Mouse (Mus musculus) G1E (cell line): Measurements from ENCODE around the gene Gm4131. TPM values are rescaled to one million over a fixed set of nuclear protein-coding genes. Genes with fewer than 3 reads are reported as not detected.
"Not testable (repeated sequence)": the region's sequence is repeated elsewhere in the genome, so short reads cannot be mapped to it uniquely, and the experiment has no call there.

Experiments used
- ATAC-seq: 2 replicates; pipeline ENCODE4 v1.8.0; 2016; ENCODE audit warnings: mild to moderate bottlenecking; ENCODE audit not compliant: insufficient number of reproducible peaks, poor library complexity, low FRiP score, severe bottlenecking; ENCODE audit errors: extremely low read depth
- DNase-seq: peaks from one replicate; pipeline ENCODE4 v3.0.0; 2012; ENCODE audit warnings: low spot score
- H3K27me3 ChIP-seq: 2 replicates; pipeline ENCODE4 v1.6.1; 2012; ENCODE audit warnings: mild to moderate bottlenecking, low read length, inconsistent platforms; ENCODE audit not compliant: insufficient read depth
- H3K36me3 ChIP-seq: replicated peaks from 2 replicates; pipeline ENCODE3; 2012; ENCODE audit warnings: mild to moderate bottlenecking, inconsistent platforms
- H3K4me1 ChIP-seq: 2 replicates; pipeline ENCODE4 v1.6.1; 2012; ENCODE audit warnings: low read depth, low read length, inconsistent platforms, mixed read lengths; ENCODE audit not compliant: insufficient read depth
- H3K4me3 ChIP-seq: 2 replicates; pipeline ENCODE4 v1.5.1; 2012; ENCODE audit warnings: low read depth, mild to moderate bottlenecking, inconsistent platforms, low read length, moderate library complexity, mixed read lengths
- H3K9me3 ChIP-seq: replicated peaks from 2 replicates; pipeline ENCODE4 v1.6.1; 2012; ENCODE audit warnings: inconsistent platforms
- CTCF ChIP-seq: IDR thresholded peaks from 2 replicates; pipeline ENCODE4 v1.5.1; 2012; ENCODE audit warnings: low read depth, low read length, inconsistent platforms, mixed read lengths
- GATA1 ChIP-seq: IDR thresholded peaks from 2 replicates; pipeline ENCODE4 v1.6.1; 2012; ENCODE audit warnings: borderline replicate concordance, low read length, inconsistent platforms, mixed read lengths
- GATA2 ChIP-seq: IDR thresholded peaks from 2 replicates; pipeline ENCODE4 v1.6.1; 2012; ENCODE audit warnings: low read depth, low read length, inconsistent platforms, borderline replicate concordance
- POLR2AphosphoS5 ChIP-seq: IDR thresholded peaks from 2 replicates; pipeline ENCODE4 v1.6.1; 2012; ENCODE audit warnings: low read depth, low read length, inconsistent platforms; ENCODE audit not compliant: insufficient replicate concordance
- TAL1 ChIP-seq: conservative IDR thresholded peaks from 2 replicates; pipeline ENCODE4 v1.6.1; 2012; ENCODE audit warnings: low read depth, low read length, inconsistent platforms, mixed read lengths
- polyA plus RNA-seq: library from polyadenylated mRNA; stranded (reverse); fragments of >175 nt; gene quantifications from 2 replicates; pipeline ENCODE4 v1.2.3, GENCODE M21; 2012
- total RNA-seq, 2 experiments: library from RNA; stranded (forward) in 1 of 2; stranded (reverse) in 1 of 2; fragments of 200-1000 nt in 1 of 2; fragments of >200 nt in 1 of 2; fragmentation: Nextera tagmentation in 1 of 2; gene quantifications; 2 replicates each; pipeline ENCODE4 v1.2.3; 2014 to 2017

Gm4131 gene
- not detected in 2 replicates for total RNA-seq (2014; fragmentation: Nextera tagmentation)
- total RNA-seq (2017), result not detected in 2 replicates
- polyA plus RNA-seq, result not detected in 2 replicates

GRCm38 (mm10) chr14:62566821-62567220 lies at the start of gene Gm4131:
Gm4131 (minus strand) TSS chr14:62566921.
- H3K27me3 ChIP-seq, H3K4me3 ChIP-seq, H3K36me3 ChIP-seq, ATAC-seq, DNase-seq, H3K9me3 ChIP-seq, H3K4me1 ChIP-seq: not testable (repeated sequence)

DNA sequence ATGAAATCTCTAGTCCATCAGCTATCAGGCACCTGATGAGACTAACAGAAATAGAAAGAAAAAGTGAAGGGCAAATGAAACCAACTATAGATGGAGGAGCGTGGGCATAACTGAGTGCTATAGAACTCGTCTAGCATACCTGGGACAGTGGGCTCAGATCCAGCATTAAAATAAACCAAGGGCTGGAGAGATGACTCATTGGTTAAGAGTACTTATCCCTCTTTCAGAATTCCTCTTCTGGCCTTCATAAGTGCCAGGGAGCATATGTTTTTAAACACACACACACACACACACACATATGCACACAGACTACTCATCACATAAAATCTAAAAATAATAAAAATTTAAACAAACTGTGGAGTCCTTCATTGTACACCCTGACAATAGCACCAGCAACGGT lies 43.2 kb upstream of the Gm4131 start:
- peaks cover 6% of the 10 kb centered on the region; the same call in 1 of the 2 replicates for H3K27me3 ChIP-seq
- no peak for TF ChIP-seq TAL1
- no peak for TF ChIP-seq CTCF
- TF ChIP-seq GATA2, result no peak
- TF ChIP-seq GATA1, result no peak
- no peak for TF ChIP-seq POLR2AphosphoS5
- no peaks in the 10 kb centered on the region for H3K36me3 ChIP-seq
- H3K9me3 ChIP-seq, result no peaks in the 10 kb centered on the region
- no peak overlapping the region for H3K4me3 ChIP-seq
- no peaks in the 10 kb centered on the region for H3K4me1 ChIP-seq
- ATAC-seq (no peak), DNase-seq (no peak)

DNA sequence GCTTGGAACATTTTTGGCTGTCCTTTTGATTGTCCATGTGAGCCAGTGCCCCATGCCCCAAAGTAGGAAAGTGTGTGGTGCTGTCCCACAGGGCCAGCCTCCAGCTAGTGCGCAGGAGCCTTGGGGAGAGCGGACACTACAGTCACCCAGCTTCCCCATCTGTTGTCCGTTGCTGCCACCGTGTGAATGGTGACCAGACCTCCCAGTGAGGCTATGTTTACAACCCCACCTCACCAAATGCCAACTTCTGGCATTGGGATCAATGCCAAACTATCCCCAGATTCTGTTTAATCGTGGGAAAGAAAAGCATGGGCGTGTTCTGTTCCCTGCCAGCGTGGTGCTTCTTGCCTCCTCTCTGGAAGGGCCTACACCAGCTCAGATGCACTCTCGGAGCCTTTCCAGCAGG lies 41.1 kb upstream of the Gm4131 start:
- TF ChIP-seq GATA1, result no peak
- no peak for TF ChIP-seq GATA2
- TF ChIP-seq POLR2AphosphoS5, result no peak
- TF ChIP-seq TAL1, result no peak
- no peak for TF ChIP-seq CTCF
- H3K9me3 ChIP-seq, result no peaks in the 10 kb centered on the region
- DNase-seq (no peak), ATAC-seq (no peak)
- no peaks in the 10 kb centered on the region for H3K4me1 ChIP-seq
- H3K4me3 ChIP-seq, result no peak overlapping the region
- H3K27me3 ChIP-seq, result peaks cover 6% of the 10 kb centered on the region
- no peaks in the 10 kb centered on the region for H3K36me3 ChIP-seq

GRCm38 (mm10) chr14:62602869-62603268 lies 36.1 kb upstream of the Gm4131 start:
- H3K27me3 ChIP-seq, result peaks cover 11% of the 10 kb centered on the region
- TF ChIP-seq GATA1 (no peak), GATA2 (no peak), POLR2AphosphoS5 (no peak), TAL1 (no peak), CTCF (no peak)

GRCm38 (mm10) chr14:62602271-62602670 lies 35.5 kb upstream of the Gm4131 start:
- no peak overlapping the region for H3K4me3 ChIP-seq
- TF ChIP-seq GATA1, result no peak
- no peak for TF ChIP-seq POLR2AphosphoS5
- TF ChIP-seq TAL1, result no peak
- no peak for TF ChIP-seq GATA2
- no peak for TF ChIP-seq CTCF
- ATAC-seq (no peak), DNase-seq (no peak)
- H3K36me3 ChIP-seq, result no peaks in the 10 kb centered on the region
- H3K27me3 ChIP-seq, result peaks cover 11% of the 10 kb centered on the region
- H3K4me1 ChIP-seq, result no peaks in the 10 kb centered on the region
- no peaks in the 10 kb centered on the region for H3K9me3 ChIP-seq

More at GRCm38 (mm10) chr14:62602869-62603268, 36.1 kb upstream of the Gm4131 start:
- H3K9me3 ChIP-seq, result no peaks in the 10 kb centered on the region
- ATAC-seq (no peak), DNase-seq (no peak)
- H3K4me1 ChIP-seq, result no peaks in the 10 kb centered on the region
- H3K36me3 ChIP-seq, result no peaks in the 10 kb centered on the region
- H3K4me3 ChIP-seq, result no peak overlapping the region

- peaks cover 5% of the 10 kb centered on the region for H3K27me3 ChIP-seq
- ATAC-seq, result no peak
- no peaks in the 10 kb centered on the region for H3K36me3 ChIP-seq
- no peak for TF ChIP-seq POLR2AphosphoS5
- no peak for TF ChIP-seq GATA2
- no peak for TF ChIP-seq TAL1
- no peak for TF ChIP-seq CTCF
- TF ChIP-seq GATA1, result no peak
- no peaks in the 10 kb centered on the region for H3K4me1 ChIP-seq
- H3K9me3 ChIP-seq, result no peaks in the 10 kb centered on the region
- H3K4me3 ChIP-seq, result no peak overlapping the region
- DNase-seq, result no peak
Observed at GRCm38 (mm10) chr14:62600109-62600522, 33.4 kb upstream of the Gm4131 start.
